Mouse (Mus musculus): ENCODE results near the gene Edil3.

The Edil3 gene

DNA sequence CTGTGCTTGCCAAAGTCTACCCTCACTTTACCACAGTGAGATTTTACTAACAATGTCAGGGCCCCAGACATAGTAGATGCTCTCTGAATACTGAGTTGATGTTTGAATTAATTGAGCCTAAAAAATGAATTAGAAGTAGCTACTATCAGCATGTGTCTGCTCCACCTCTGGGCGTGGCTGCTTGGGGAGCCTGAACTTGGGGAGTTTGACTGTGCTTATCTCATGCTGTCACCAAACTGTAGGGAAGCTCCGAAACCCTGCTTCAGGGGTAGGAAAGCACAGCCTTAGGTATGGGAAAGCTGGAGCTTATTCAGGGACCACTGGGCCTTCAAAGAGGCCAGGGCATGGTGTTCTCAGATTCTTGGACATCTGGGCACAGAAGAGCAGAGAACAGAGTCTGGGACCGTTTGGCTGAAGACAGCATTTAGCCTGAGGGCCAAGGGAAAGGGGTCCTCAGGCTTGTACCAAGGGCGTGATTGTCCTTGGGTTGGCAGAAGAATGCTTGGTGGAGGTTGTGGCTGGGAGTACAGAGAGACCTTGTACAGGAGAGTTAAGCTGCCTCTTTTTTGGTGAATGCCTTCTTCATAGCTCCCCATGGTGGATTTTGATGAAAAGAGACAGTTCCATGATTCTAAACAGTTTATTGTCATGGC, 432.8 kb downstream of the Edil3 start:
- DNase-seq (ENCODE audit: low read depth): peak; percentile 2

DNA sequence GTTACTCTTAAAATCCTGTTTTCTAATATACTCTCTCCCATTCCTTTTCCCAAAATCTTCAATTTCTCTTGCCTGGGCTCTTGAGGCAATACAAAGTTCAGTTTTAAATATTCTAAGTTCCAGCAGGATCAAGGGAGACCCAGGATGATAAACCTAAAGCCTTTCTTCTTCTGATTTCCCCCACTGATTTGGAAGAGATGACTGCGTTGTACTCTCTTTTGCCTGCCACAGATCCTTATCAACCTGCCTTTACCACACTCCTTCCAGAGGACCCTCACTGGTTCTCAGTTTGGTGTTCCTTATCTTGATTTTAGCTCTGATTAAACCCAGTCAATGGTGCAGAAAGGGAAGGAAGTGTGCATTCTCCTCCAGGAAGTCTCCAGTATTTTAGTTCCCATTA, 435.6 kb downstream of the Edil3 start:
- no peak for DNase-seq (ENCODE audit: low read depth)

DNA sequence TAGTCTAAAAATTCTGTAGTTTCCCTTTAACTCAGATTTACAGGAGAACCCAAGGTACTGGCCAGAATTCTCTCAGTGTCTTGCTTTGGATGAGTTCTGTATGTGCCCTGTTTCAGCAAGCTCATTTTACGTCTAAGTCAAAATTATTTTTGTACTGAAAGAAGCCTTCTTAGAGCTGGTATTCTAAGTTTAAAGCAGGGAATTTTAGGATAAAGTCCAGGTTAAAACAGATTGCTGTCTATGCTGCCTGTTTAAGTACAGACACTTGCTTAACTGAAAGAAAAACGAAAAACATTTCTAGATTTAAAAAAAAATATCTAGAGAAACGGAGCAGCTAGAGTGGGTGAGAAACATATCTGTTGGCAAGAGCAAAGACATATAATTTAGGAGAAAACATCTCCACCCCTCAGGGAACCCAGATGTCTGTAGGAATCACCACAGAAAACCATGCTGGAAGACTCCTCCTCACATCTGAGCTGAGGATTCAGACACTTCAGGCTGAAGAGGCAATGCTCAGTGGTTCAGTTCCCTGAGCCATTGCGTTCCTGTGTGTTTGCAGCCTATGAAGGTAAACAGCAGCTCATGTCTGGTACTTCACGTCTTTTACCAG, 465.5 kb downstream of the Edil3 start:
- DNase-seq (ENCODE audit: low read depth): no peak

DNA sequence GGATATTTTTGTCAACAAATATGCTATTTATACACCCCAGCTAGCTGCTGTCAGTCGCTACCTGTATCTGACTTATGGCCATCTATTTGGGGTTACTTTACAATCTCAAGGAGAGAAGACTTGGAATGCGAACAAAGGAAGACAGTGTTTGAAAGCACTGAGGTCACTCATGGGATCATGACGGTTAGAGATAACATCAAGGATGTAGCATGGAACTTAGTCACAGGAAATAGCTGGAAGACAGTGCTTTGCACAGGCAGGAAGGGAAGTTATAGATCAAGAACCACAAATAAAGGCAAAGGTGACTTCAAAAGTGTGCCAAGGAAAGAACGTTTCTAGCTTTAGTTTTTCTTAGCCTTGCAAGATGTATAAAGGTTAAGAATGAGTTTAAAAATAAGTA, 466.9 kb downstream of the Edil3 start:
- DNase-seq (ENCODE audit: low read depth): no peak

DNA sequence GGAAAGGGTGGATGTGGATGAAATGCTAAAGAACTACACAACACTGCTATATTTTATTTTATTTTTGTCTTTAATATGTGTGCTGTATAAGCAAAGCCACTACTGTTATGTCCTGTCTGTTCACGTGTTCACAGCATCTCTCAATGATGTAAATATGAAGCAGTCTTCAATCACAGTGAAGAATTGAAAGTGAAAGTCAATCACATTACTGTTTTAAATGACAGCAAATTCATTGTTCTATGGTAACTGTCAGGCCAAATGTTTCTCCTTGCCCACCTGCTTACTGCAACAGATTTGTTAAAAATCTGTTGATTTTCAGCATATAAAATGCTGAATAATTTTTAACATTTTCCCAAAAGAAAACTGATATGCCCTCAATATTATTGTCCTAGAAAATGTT, 499.9 kb downstream of the Edil3 start:
- DNase-seq (ENCODE audit: low read depth): no peak

DNA sequence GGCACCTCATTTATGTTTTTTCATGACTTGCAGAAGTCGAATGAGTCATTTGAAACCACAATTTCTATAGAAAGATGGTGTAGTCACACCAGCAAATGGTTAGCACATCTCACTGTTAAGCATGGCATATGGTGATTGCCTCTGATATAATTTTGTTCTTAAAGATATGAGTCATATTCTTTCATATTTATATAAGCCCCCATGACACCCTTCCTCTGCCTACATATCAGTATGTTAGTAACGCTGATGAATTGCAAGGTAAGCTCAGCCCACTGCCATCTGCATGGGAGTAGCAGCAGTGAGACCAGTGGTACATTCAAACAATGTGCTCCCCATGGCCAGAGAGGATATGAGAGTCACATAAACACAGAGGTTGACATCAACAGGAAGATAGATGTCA, 503.0 kb downstream of the Edil3 start:
- DNase-seq (ENCODE audit: low read depth): no peak

DNA sequence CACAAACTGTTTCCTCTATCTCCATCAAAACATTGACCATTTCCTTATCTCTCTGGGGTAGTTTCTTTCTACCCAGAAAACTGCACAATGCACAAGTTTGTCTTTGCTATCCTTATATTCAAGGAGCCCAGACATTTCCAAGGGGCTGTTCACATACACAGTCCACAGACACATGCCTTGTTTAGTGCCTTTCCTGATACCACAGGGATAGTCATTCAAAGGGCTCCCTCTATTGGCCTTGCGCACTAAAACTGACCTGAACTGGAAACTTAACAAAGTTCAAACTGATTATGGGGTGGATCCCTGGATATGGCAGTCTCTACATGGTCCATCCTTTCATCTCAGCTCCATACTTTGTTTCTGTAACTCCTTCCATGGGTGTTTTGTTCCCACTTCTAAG, 513.2 kb downstream of the Edil3 start:
- peak; percentile 5 for DNase-seq (ENCODE audit: low read depth)

DNA sequence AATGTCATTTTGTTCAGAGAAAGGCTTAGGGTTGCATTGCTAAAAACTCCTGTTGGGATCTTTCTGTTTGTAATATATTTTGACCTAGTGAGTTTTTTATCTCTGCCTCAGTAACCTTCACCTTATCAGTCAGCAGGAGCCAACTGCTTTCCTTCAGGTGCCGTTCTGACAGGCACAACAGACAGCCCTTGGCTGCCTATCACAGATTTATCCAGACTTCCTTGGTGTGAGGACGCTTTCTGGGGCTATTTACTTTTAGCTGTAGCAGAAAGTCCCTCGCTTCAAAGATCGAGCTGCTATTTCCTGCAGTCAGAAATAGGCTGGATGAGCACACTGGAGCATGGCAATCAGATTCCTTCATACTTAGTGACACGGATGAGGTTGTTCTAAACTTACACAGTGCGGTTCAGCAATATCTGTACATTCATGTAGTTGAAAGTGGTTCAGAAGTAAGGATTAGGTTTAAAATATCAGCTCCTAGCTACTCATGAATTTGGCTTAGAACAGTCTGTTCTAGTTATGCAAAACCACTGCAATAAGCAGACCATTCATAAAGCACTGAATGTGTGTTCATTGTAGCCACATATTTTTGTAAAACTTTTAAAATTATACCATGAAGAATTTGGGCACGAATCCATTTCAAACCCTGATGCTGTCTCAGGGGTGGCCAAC, 514.8 kb downstream of the Edil3 start:
- DNase-seq (ENCODE audit: low read depth): no peak

DNA sequence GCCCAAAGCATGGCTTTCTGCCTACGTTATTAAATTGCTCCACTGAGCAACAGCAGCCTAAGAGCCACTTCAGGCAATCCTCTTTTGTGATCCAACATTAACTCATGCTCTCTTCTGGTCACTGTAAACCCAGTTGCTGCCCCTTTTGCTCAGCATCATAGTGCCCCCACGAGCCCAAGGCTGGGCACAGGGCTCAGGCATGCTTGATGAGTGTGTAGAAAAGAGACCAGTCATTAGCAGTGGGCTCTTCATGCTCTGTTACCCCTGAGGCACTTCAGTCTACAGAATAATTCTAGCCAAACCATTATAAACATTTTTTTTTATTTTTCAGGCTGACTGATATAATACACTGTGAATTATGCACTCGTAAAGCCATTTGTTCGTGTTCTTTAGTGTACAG, 517.8 kb downstream of the Edil3 start:
- no peak for DNase-seq (ENCODE audit: low read depth)

DNA sequence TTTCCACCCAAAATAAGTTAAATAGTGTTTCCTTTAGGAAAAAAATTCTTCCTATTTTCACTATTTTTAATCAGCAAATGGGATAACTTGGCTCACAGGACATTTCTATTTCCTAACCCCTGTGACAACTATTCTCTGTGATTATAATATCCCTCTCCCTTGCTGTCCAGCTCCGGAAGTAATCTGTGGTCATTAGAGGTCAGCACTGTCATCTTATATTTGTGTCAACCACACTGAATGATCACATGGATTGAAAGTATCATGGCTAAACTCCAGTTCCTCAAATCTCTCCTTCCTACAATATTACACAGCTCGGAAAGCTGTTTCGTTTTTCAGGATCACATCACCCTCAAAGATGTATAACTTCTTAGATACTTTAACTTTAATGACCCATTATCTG, 518.5 kb downstream of the Edil3 start:
- no peak for DNase-seq (ENCODE audit: low read depth)

DNA sequence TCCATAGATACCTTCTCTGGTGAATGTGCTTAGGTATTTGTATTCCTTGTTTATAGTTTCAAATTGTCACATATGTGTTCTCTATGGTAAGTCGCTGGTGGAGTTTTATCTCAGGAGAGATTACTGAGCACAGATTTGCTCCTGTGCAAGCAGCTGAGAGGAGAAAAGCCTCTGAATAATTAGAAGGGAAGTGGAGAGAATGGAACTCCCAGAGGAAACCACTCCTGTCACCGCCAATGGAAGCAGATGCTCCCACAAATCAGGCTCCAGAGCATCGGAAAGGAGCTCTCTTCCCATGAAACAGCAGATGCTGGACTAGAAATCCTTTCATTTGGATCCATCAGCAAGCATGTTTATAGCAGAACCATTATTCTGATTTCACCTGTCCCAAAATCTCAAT, 534.0 kb downstream of the Edil3 start:
- no peak for DNase-seq (ENCODE audit: low read depth)

DNA sequence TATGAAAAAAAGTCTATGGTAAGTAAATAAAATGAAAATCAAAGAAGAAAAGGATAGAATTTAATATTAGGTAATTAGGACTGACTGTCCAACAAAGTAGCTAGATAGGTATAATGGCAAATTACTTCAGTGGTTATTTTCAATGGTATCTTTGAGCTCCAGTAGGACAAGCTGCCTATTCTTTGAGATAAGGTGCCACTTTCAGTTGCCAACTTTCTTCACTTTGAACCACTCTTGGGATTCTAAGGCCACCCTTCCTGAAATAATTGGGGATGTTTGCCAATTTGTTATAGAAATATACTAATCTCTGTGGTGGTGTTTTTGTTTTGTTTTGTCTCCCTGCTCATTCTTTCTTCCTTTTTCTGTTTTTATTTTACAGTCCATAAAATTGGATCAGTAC, 537.1 kb downstream of the Edil3 start:
- DNase-seq (ENCODE audit: low read depth): no peak

DNA sequence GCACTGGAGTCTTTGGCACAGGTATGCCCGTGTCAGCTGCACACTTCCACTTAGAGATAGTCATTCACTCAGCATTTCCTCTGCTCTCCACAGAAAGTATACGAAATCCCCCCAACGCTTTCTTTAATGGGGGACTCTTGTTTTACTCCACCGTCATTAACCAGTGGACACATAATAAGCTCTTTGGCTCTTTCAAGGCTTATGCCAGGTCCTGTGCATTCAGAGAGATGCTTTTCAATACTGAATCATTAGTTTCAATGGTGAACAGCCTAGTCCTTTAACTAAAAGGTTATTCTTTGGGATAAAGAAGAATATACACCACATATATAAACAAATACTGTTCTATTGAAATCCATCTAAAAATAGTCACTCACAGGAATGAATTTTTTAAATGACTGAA, 541.0 kb downstream of the Edil3 start:
- DNase-seq (ENCODE audit: low read depth): no peak

DNA sequence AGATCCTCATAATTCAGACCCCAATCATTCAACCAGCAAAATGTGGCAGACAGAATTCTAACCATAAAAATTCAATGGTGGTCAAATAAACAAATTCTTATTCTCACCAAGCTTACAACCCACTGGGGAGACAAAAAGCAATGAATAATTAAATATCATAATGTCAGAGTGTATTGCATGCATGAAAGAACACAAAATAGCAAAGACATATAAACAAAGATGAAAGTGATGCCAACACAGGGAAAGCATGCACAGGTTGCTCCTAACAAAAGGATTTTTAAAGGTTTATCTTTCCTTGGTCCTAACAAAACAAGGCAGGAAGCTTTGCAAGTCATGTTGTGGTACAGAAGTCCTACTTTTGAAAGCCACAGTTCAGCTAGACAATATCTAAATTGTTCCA, 550.0 kb downstream of the Edil3 start:
- DNase-seq (ENCODE audit: low read depth): no peak

DNA sequence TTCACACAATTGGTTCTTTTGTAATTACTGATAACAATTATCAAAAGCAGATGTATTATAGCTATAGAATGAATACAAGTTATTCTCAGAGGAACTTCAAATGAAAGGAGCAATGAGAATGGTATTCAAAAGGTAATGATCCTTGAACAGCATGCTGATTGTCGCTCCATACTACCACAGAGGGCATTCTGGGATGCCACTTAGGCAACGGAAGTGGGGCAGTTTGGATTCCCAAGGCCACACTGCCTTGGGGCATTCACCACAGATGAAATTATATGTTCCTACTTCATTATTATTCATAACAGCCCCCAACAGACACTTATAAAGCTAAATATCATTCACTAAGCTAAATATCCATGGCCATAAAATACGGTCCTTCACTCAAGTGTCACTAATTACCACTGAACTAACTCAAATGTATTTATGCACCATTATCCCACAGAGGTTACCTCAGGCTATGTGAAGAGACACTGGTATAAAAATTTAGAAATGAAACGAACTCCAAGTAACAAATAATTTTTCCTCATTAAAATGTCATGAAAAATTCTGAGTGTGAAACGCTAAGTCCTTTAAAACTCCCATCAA, 550.5 kb downstream of the Edil3 start:
- DNase-seq (ENCODE audit: low read depth): no peak
